Mouse (Mus musculus): ENCODE measurements at regions not wholly inside any gene's neighbourhood (a gene's known extent, or its start where the extent isn't known, plus 50 kb on each side); places are given as distances from the start of the nearest gene placed in this dataset.

GRCm38 (mm10) chr13:16314669-16315068 is 303.0 kb downstream of the Inhba start:
- DNase-seq (ENCODE audit: extremely low spot score in 1 of 2, low spot score in 1 of 2), result no peak

GRCm38 (mm10) chr13:16315689-16316088 is 304.0 kb downstream of the Inhba start:
- DNase-seq (ENCODE audit: extremely low spot score in 1 of 2, low spot score in 1 of 2), result no peak

GRCm38 (mm10) chr13:16316581-16316980 is 304.9 kb downstream of the Inhba start:
- DNase-seq (ENCODE audit: extremely low spot score in 1 of 2, low spot score in 1 of 2), result no peak

GRCm38 (mm10) chr13:16317412-16317811 is 305.8 kb downstream of the Inhba start:
- DNase-seq (ENCODE audit: extremely low spot score in 1 of 2, low spot score in 1 of 2), result no peak

GRCm38 (mm10) chr13:16320392-16320791 is 308.7 kb downstream of the Inhba start:
- DNase-seq (ENCODE audit: extremely low spot score in 1 of 2, low spot score in 1 of 2), result no peak

- no peak for DNase-seq (ENCODE audit: extremely low spot score in 1 of 2, low spot score in 1 of 2)
These were observed 314.0 kb downstream of the Inhba start for GRCm38 (mm10) chr13:16325661-16326060.

GRCm38 (mm10) chr13:16341727-16342126 is 330.1 kb downstream of the Inhba start:
- DNase-seq (ENCODE audit: extremely low spot score in 1 of 2, low spot score in 1 of 2), result no peak

- no peak for DNase-seq (ENCODE audit: extremely low spot score in 1 of 2, low spot score in 1 of 2)
These were observed 330.5 kb downstream of the Inhba start for GRCm38 (mm10) chr13:16342171-16342570.

- DNase-seq (ENCODE audit: extremely low spot score in 1 of 2, low spot score in 1 of 2), result no peak
These were observed 331.8 kb downstream of the Inhba start for GRCm38 (mm10) chr13:16343280-16343945.

- DNase-seq (ENCODE audit: extremely low spot score in 1 of 2, low spot score in 1 of 2), result no peak
These were observed 337.7 kb downstream of the Inhba start for GRCm38 (mm10) chr13:16349353-16349752.

GRCm38 (mm10) chr13:16350061-16350460 is 338.4 kb downstream of the Inhba start:
- no peak for DNase-seq (ENCODE audit: extremely low spot score in 1 of 2, low spot score in 1 of 2)

GRCm38 (mm10) chr13:16355316-16355715 is 343.7 kb downstream of the Inhba start:
- no peak for DNase-seq (ENCODE audit: extremely low spot score in 1 of 2, low spot score in 1 of 2)

GRCm38 (mm10) chr13:16379492-16379891 is 367.8 kb downstream of the Inhba start:
- DNase-seq (ENCODE audit: extremely low spot score in 1 of 2, low spot score in 1 of 2), result no peak

- DNase-seq (ENCODE audit: extremely low spot score in 1 of 2, low spot score in 1 of 2), result no peak
These were observed 368.3 kb downstream of the Inhba start for GRCm38 (mm10) chr13:16379949-16380348.

GRCm38 (mm10) chr13:16382936-16383511 is 371.4 kb downstream of the Inhba start:
- DNase-seq (ENCODE audit: extremely low spot score in 1 of 2, low spot score in 1 of 2), result no peak

- no peak for DNase-seq (ENCODE audit: extremely low spot score in 1 of 2, low spot score in 1 of 2)
These were observed 404.8 kb downstream of the Inhba start for GRCm38 (mm10) chr13:16416356-16417019.

GRCm38 (mm10) chr13:16424147-16424546 is 412.5 kb downstream of the Inhba start:
- no peak for DNase-seq (ENCODE audit: extremely low spot score in 1 of 2, low spot score in 1 of 2)

GRCm38 (mm10) chr13:16435436-16435835 is 423.8 kb downstream of the Inhba start:
- no peak for DNase-seq (ENCODE audit: extremely low spot score in 1 of 2, low spot score in 1 of 2)

- no peak for DNase-seq (ENCODE audit: extremely low spot score in 1 of 2, low spot score in 1 of 2)
These were observed 441.6 kb downstream of the Inhba start for GRCm38 (mm10) chr13:16453234-16453633.

GRCm38 (mm10) chr13:16459743-16460142 is 448.1 kb downstream of the Inhba start:
- no peak for DNase-seq (ENCODE audit: extremely low spot score in 1 of 2, low spot score in 1 of 2)

GRCm38 (mm10) chr13:16461681-16462080 is 450.0 kb downstream of the Inhba start:
- DNase-seq (ENCODE audit: extremely low spot score in 1 of 2, low spot score in 1 of 2), result no peak

GRCm38 (mm10) chr13:16464823-16465222 is 453.2 kb downstream of the Inhba start:
- DNase-seq (ENCODE audit: extremely low spot score in 1 of 2, low spot score in 1 of 2), result no peak
